Mouse (Mus musculus): Measurements from ENCODE around the gene Thsd7b. TPM values are rescaled to one million over a fixed set of nuclear protein-coding genes. Genes with fewer than 3 reads are reported as not detected.
"Not testable (repeated sequence)": the region's sequence is repeated elsewhere in the genome, so short reads cannot be mapped to it uniquely, and the experiment has no call there.

Thsd7b gene
- polyA plus RNA-seq, 1 experiment from 2014 or later: 3.3 TPM

DNA sequence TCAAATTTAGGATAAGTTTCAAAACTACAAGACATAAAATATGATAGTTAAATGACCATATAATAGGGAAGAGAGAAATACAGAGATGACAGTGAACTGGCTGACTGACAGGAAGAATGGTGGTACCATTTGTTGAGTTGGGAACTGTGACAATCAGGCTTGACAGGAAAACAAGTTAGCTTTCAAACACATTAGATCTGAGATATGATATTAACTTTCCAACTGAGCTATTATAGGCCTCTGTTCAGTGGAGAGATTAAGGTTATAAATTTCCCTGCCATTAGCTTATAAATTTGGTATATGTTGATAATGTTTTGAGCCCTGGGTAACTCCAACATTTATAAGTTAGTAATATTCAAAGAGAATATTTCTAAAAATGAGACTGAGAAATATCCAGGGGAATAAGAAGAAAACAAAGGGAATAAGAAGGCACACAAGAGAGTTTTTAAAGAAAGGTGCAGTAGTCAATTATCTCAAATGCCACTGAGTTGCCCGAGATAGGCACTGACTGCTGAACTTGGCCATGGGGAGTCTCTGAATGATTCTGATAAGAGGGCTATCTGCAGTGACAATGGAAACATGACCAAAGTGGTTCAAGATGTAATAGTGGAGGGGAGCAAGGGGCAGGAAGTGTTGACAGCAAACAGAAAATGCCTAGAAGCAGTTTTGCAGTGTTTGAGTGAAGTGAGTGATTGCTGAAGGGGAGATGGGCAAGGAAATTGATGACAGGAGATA is 839.6 kb downstream of the Thsd7b start:
- 24% methylated on average over 1 of the region's 1 CpGs for WGBS
- ATAC-seq (replicated peaks; ENCODE audit: insufficient number of reproducible peaks, insufficient read depth, low FRiP score, low read depth): no peak
- H3K4me3 ChIP-seq: no peak overlapping the region
- no peaks in the 10 kb centered on the region for H3K36me3 ChIP-seq
- H3K9me3 ChIP-seq (replicated peaks): no peaks in the 10 kb centered on the region
- H3K4me1 ChIP-seq (replicated peaks): no peaks in the 10 kb centered on the region
- H3K27ac ChIP-seq: no peak overlapping the region
- H3K27me3 ChIP-seq: no peaks in the 10 kb centered on the region
- H3K4me2 ChIP-seq: no peak overlapping the region
- H3K9ac ChIP-seq: no peak overlapping the region

DNA sequence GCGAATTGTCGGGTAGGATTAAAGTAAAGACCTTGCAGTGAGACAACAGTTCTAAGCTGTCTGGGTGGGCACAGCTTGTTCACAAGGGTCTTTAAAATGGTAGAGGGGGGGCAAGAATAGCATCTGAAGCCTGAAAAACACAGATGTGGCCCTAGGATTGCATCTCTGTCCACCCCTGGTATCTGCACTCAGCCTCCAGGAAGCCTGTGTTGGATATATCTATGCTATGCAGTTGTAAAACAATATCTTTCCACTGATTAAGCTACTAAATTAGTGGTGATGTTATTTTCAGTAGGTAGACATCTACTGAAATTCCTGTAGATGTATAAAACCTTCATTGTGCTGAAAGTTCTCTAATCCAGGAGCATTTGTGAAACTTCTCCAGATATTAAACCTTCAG is 840.4 kb downstream of the Thsd7b start:
- no peak overlapping the region for H3K9ac ChIP-seq
- H3K4me1 ChIP-seq (replicated peaks): no peaks in the 10 kb centered on the region
- H3K4me3 ChIP-seq: no peak overlapping the region
- no peak overlapping the region for H3K4me2 ChIP-seq
- H3K27ac ChIP-seq: no peak overlapping the region
- no peaks in the 10 kb centered on the region for H3K9me3 ChIP-seq (replicated peaks)
- 87% methylated on average over 2 of the region's 2 CpGs for WGBS
- H3K27me3 ChIP-seq: no peaks in the 10 kb centered on the region
- ATAC-seq (replicated peaks; ENCODE audit: insufficient number of reproducible peaks, insufficient read depth, low FRiP score, low read depth): no peak
- H3K36me3 ChIP-seq: no peaks in the 10 kb centered on the region

DNA sequence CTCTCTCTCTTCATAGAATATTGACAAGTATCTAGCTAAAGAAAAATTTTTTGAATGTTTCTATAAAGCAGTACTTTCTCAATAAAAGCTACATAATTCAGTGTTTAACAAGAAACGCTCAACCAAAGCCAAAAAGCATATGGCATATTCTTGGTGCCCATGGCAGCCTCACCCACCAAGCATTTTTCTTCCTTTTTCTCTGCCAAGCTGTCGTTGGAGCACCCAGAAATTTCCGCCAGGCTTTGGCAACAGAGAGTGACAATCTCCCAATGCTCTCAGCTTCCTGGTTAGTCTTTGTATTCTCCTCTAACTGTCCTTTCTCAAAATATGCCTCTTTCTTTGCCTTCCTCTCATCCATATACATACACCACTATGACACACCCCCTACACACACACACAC is 857.8 kb downstream of the Thsd7b start:
- Histone ChIP-seq H3K4me2 (no peak overlapping the region), H3K9me3 (replicated peaks) (no peaks in the 10 kb centered on the region), H3K27me3 (no peaks in the 10 kb centered on the region), H3K36me3 (no peaks in the 10 kb centered on the region), H3K9ac (no peak overlapping the region), H3K27ac (no peak overlapping the region), H3K4me3 (no peak overlapping the region), H3K4me1 (replicated peaks) (no peaks in the 10 kb centered on the region)
- no peak for ATAC-seq (replicated peaks; ENCODE audit: insufficient number of reproducible peaks, insufficient read depth, low FRiP score, low read depth)
- WGBS: 67% methylated on average over 3 of the region's 3 CpGs

DNA sequence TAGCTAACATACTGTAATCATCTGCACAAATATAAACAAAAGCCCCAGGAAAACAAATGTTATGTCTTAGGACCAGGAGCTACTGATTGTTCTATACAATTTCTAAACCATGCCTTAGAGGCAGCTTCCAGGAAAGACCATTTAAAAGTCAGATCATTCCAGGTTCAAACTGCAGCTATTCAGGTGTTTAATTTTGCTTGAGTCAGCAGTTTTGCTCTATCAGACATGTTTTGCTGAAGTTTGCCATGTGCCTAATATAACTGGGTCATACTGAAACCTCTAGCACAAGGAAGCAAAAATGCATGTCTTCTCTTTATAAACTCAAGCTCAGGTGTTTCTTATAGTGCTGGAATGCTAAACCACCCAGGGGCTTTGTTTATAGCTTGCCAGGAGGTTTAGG is 893.1 kb downstream of the Thsd7b start:
- Histone ChIP-seq H3K4me2 (no peak overlapping the region), H3K27ac (no peak overlapping the region), H3K27me3 (no peaks in the 10 kb centered on the region), H3K9ac (no peak overlapping the region), H3K4me1 (replicated peaks) (no peaks in the 10 kb centered on the region; the same call in 1 of the 2 replicates), H3K9me3 (replicated peaks) (no peaks in the 10 kb centered on the region), H3K4me3 (no peak overlapping the region), H3K36me3 (no peaks in the 10 kb centered on the region)
- no peak for ATAC-seq (replicated peaks; ENCODE audit: insufficient number of reproducible peaks, insufficient read depth, low FRiP score, low read depth)

DNA sequence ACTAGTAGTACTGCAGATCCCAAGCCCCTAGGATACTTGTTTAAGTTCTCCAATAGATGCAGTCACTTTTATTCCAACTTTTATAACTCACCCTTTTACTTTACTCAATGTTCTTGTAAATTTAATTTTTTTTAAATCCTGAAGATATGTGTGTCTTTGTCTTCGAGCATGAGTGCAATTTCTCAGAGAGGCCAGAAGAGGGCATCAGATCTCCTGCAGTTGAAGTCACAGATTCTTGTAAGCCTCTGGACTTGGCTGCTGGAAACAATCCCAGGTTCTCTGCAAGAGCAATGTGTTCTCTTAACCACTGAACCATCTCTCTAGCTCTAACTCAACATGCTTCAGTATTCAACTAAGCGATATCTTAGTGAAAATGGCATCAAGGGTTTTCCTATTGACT is 894.2 kb downstream of the Thsd7b start:
- Histone ChIP-seq H3K9me3 (replicated peaks) (no peaks in the 10 kb centered on the region), H3K36me3 (no peaks in the 10 kb centered on the region), H3K27me3 (no peaks in the 10 kb centered on the region), H3K4me1 (replicated peaks) (no peaks in the 10 kb centered on the region; the same call in 1 of the 2 replicates), H3K9ac (no peak overlapping the region), H3K4me2 (no peak overlapping the region), H3K4me3 (no peak overlapping the region), H3K27ac (no peak overlapping the region)
- ATAC-seq (replicated peaks; ENCODE audit: insufficient number of reproducible peaks, insufficient read depth, low FRiP score, low read depth): no peak
- 57% methylated on average over 2 of the region's 2 CpGs for WGBS

- ATAC-seq (replicated peaks; ENCODE audit: insufficient number of reproducible peaks, insufficient read depth, low FRiP score, low read depth): no peak
These were observed 896.8 kb downstream of the Thsd7b start for GRCm38 (mm10) chr1:130169875-130170274.

DNA sequence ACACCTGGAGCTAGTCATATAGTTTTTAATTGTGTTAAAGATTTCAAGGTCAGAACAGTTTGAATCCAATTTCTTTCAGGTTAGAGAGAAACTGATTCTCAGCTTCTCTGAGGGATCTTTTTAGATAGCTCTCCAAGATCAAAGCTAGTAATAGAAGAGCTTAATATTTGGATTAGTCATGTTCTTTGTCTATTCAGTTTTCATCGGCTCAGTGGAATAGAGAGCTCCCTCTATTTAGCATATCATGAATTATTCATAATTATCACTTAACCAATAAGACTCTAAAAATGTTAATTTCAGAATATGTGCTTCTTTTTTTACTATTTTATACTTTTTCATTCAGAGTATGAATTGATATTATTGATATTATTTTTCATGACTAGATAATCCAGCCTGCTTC is 897.2 kb downstream of the Thsd7b start:
- Histone ChIP-seq H3K4me3 (no peak overlapping the region), H3K27me3 (no peaks in the 10 kb centered on the region), H3K4me1 (replicated peaks) (no peaks in the 10 kb centered on the region; the same call in 1 of the 2 replicates), H3K9me3 (replicated peaks) (no peaks in the 10 kb centered on the region), H3K36me3 (no peaks in the 10 kb centered on the region), H3K9ac (no peak overlapping the region), H3K27ac (no peak overlapping the region), H3K4me2 (no peak overlapping the region)
- no peak for ATAC-seq (replicated peaks; ENCODE audit: insufficient number of reproducible peaks, insufficient read depth, low FRiP score, low read depth)
- 70% methylated on average over 1 of the region's 1 CpGs for WGBS

More at GRCm38 (mm10) chr1:130169875-130170274, 896.8 kb downstream of the Thsd7b start:
- Histone ChIP-seq H3K27ac (no peak overlapping the region), H3K4me1 (replicated peaks) (no peaks in the 10 kb centered on the region; the same call in 1 of the 2 replicates), H3K27me3 (no peaks in the 10 kb centered on the region), H3K9me3 (replicated peaks) (no peaks in the 10 kb centered on the region), H3K4me2 (no peak overlapping the region), H3K4me3 (no peak overlapping the region), H3K9ac (no peak overlapping the region), H3K36me3 (no peaks in the 10 kb centered on the region)
- 49% methylated on average over 6 of the region's 6 CpGs for WGBS

- 85% methylated on average over 7 of the region's 7 CpGs for WGBS
- not testable (repeated sequence) for H3K36me3 ChIP-seq; H3K4me3 ChIP-seq; H3K9ac ChIP-seq; H3K9me3 ChIP-seq (replicated peaks); H3K4me1 ChIP-seq (replicated peaks); H3K27ac ChIP-seq; ATAC-seq (replicated peaks; ENCODE audit: insufficient number of reproducible peaks, insufficient read depth, low FRiP score, low read depth); H3K27me3 ChIP-seq; H3K4me2 ChIP-seq
These were observed 913.7 kb downstream of the Thsd7b start for GRCm38 (mm10) chr1:130186836-130187235.

GRCm38 (mm10) chr1:130192190-130193028 is 919.3 kb downstream of the Thsd7b start:
- Histone ChIP-seq H3K4me3 (no peak overlapping the region), H3K4me1 (replicated peaks) (no peaks in the 10 kb centered on the region), H3K27me3 (no peaks in the 10 kb centered on the region), H3K9me3 (replicated peaks) (no peaks in the 10 kb centered on the region), H3K9ac (no peak overlapping the region), H3K4me2 (no peak overlapping the region), H3K27ac (no peak overlapping the region), H3K36me3 (no peaks in the 10 kb centered on the region)
- WGBS: 43% methylated on average over 6 of the region's 6 CpGs
- ATAC-seq (replicated peaks; ENCODE audit: insufficient number of reproducible peaks, insufficient read depth, low FRiP score, low read depth): no peak

- Histone ChIP-seq H3K4me1 (replicated peaks) (no peaks in the 10 kb centered on the region), H3K9me3 (replicated peaks) (no peaks in the 10 kb centered on the region), H3K27me3 (no peaks in the 10 kb centered on the region), H3K4me2 (no peak overlapping the region), H3K36me3 (no peaks in the 10 kb centered on the region), H3K27ac (no peak overlapping the region), H3K4me3 (no peak overlapping the region), H3K9ac (no peak overlapping the region)
- ATAC-seq (replicated peaks; ENCODE audit: insufficient number of reproducible peaks, insufficient read depth, low FRiP score, low read depth): no peak
- 66% methylated on average over 3 of the region's 3 CpGs for WGBS
These were observed 944.3 kb downstream of the Thsd7b start for GRCm38 (mm10) chr1:130217404-130217803.

GRCm38 (mm10) chr1:130222904-130223303 is 949.8 kb downstream of the Thsd7b start:
- H3K4me3 ChIP-seq: no peak overlapping the region
- 59% methylated on average over 2 of the region's 2 CpGs for WGBS
- ATAC-seq (replicated peaks; ENCODE audit: insufficient number of reproducible peaks, insufficient read depth, low FRiP score, low read depth): no peak

More at GRCm38 (mm10) chr1:130222904-130223303, 949.8 kb downstream of the Thsd7b start:
- H3K9me3 ChIP-seq (replicated peaks): no peaks in the 10 kb centered on the region
- no peak overlapping the region for H3K4me2 ChIP-seq
- no peak overlapping the region for H3K27ac ChIP-seq
- no peak overlapping the region for H3K9ac ChIP-seq
- H3K36me3 ChIP-seq: no peaks in the 10 kb centered on the region
- H3K4me1 ChIP-seq (replicated peaks): no peaks in the 10 kb centered on the region
- H3K27me3 ChIP-seq: no peaks in the 10 kb centered on the region
